Mouse (Mus musculus) heart, embryonic 13.5 days (tissue): ENCODE data around the gene Stxbp2. TPM values are rescaled to one million over a fixed set of nuclear protein-coding genes. Genes with fewer than 3 reads are reported as not detected.

Experiments
- ATAC-seq: fragments of 200-750 bp; cut with Nextera tagmentation; 2 replicates; pipeline ENCODE4 v1.8.0; 2017; ENCODE audit warnings: moderate TSS enrichment; ENCODE audit not compliant: insufficient number of reproducible peaks, low FRiP score, low TSS enrichment; ENCODE audit errors: extremely low read depth
- H3K27ac ChIP-seq: fragments of 300-500 bp; sonication (generic); replicated peaks from 2 replicates; pipeline ENCODE4 v1.5.1; 2015; ENCODE audit warnings: moderate library complexity, mild to moderate bottlenecking, inconsistent platforms
- H3K27me3 ChIP-seq: fragments of 300-500 bp; sonication (generic); replicated peaks from 2 replicates; pipeline ENCODE4 v1.6.1; 2015; ENCODE audit warnings: mild to moderate bottlenecking, inconsistent platforms
- H3K36me3 ChIP-seq: fragments of 300-500 bp; sonication (generic); 2 replicates; pipeline ENCODE4 v1.6.1; 2015; ENCODE audit warnings: mild to moderate bottlenecking, inconsistent platforms
- H3K4me1 ChIP-seq: fragments of 300-500 bp; sonication (generic); 2 replicates; pipeline ENCODE4 v1.6.1; 2015; ENCODE audit warnings: inconsistent platforms
- H3K4me2 ChIP-seq: fragments of 300-500 bp; sonication (generic); 2 replicates; pipeline ENCODE4 v1.6.1; 2015; ENCODE audit warnings: inconsistent platforms, mild to moderate bottlenecking, moderate library complexity
- H3K4me3 ChIP-seq: fragments of 300-500 bp; sonication (generic); 2 replicates; pipeline ENCODE4 v1.5.1; 2015; ENCODE audit warnings: moderate library complexity, mild to moderate bottlenecking, inconsistent platforms
- H3K9ac ChIP-seq: fragments of 300-500 bp; sonication (generic); 2 replicates; pipeline ENCODE4 v1.6.1; 2015; ENCODE audit warnings: inconsistent platforms, mild to moderate bottlenecking, moderate library complexity
- H3K9me3 ChIP-seq: fragments of 300-500 bp; sonication (generic); 2 replicates; pipeline ENCODE4 v1.6.1; 2016; ENCODE audit warnings: inconsistent platforms
- WGBS: fragments of 180-500 bp; shearing (Covaris S2); methylation state at CpG from one replicate; pipeline ENCODE4 v1.1.7; 2015; ENCODE audit warnings: mixed read lengths; 5-methylcytosine and 5-hydroxymethylcytosine counted together
- polyA plus RNA-seq: library from polyadenylated mRNA; unstranded; fragments of >200 nt; fragmentation: Nextera tagmentation; extraction: Ambion mirVana; gene quantifications from 2 replicates; pipeline ENCODE4 v1.2.1, GENCODE M21; 2015

Gene Stxbp2
- polyA plus RNA-seq, 1 experiment from 2014 or later = 51.8 TPM

DNA sequence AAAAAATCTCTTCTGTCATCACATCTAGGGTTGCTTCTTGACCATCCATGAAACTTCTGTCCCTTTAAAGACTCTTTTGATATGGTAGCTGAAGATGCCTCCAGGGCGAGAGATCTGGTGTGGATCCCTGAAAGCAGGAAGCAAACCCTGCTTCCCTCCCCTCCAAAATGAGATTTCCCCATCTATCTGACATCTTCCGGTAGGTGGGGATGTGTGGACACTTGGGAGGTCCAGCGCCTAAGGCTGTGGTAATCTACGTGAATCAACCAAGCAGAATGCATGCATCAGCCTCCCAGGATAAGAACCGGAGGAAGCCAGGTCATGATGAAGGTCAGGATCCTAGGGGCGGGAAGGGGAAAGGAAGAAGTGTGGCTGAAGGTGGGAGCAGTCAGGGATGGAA lies 34.8 kb downstream of the Stxbp2 start, which contains the start of gene Mcemp1:
Gene Mcemp1 (plus strand): TSS at position 248 of the 400 bp plus-strand sequence.
- Histone ChIP-seq H3K4me2 (no peak within 1 kb of the TSS), H3K9me3 (no peaks in the 10 kb centered on the region), H3K27me3 (0 out of 2 replicates have a peak, but pooled peaks cover 9% of the 10 kb centered on the region), H3K4me3 (no peak within 1 kb of the TSS), H3K4me1 (no peaks in the 10 kb centered on the region), H3K9ac (no peak within 1 kb of the TSS), H3K36me3 (no peaks in the 10 kb centered on the region), H3K27ac (no peak within 1 kb of the TSS)
- 61% methylated on average over 6 of the region's 6 CpGs for WGBS
- ATAC-seq = no peak

DNA sequence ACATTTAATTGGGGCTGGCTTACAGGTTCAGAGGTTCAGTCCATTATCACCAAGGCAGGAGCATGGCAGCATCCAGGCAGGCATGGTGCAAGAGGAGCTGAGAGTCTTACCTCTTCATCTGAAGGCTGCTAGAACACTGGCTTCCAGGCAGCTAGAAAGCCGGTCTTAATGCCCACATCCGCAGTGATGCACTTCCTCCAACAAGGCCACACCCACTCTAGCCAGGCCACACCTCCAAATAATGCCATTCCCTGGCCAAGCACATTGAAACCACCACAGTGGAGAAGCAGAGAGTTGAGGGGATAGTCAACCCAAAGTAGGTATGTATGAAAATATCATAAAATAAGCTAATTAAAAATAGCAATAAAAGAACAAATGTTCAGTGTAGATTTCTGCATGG lies 39.6 kb downstream of the Stxbp2 start:
- Histone ChIP-seq H3K27ac (no peak overlapping the region), H3K9me3 (no peaks in the 10 kb centered on the region), H3K4me3 (no peak overlapping the region), H3K9ac (no peak overlapping the region), H3K4me2 (no peak overlapping the region), H3K36me3 (no peaks in the 10 kb centered on the region), H3K4me1 (no peaks in the 10 kb centered on the region), H3K27me3 (0 out of 2 replicates have a peak, but pooled peaks cover 9% of the 10 kb centered on the region)
- ATAC-seq = no peak
- 70% methylated on average over 2 of the region's 2 CpGs for WGBS

DNA sequence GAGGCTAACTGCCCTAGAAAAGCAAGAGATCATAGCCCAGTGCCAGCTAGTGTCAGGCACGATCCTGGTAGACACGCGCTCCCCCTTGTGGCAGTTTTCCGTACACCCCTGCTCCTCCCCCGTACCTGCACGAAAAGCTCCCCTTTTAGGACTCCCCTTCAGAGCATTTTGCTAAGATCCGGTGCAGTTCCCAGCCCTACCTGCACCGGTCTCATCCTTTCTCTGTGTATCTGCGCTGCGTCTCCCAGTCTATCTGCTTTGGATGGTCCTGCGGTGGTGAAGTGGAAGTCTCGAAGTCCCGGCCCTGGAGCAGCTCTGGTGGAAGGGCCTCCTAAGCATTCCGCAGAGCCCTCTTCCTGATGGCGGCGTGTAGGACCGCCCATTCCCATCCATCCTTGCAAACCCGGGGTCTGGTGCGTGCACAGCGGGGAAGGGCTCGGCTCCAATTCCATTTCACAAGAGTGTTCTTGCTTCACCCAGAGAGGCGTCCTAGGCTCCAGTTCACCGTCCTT lies 41.3 kb downstream of the Stxbp2 start, which contains the start of gene Fcor:
Gene Fcor (minus strand): TSS at position 383 of the 512 bp plus-strand sequence.
- peak within 1 kb of the TSS; percentile 44 for H3K27ac ChIP-seq
- 0 out of 2 replicates have a peak, but pooled peaks cover 3% of the 10 kb centered on the region for H3K27me3 ChIP-seq
- WGBS = under 1% methylated on average over 23 of the region's 23 CpGs
- peak within 1 kb of the TSS; percentile 81 for H3K4me2 ChIP-seq
- peak within 1 kb of the TSS; percentile 84 for H3K9ac ChIP-seq
- H3K9me3 ChIP-seq = no peaks in the 10 kb centered on the region
- H3K4me3 ChIP-seq = peak within 1 kb of the TSS; percentile 65
- peaks cover 7% of the 10 kb centered on the region for H3K4me1 ChIP-seq
- H3K36me3 ChIP-seq = no peaks in the 10 kb centered on the region
- ATAC-seq = peak; percentile 51; the same call in 1 of the 2 replicates

DNA sequence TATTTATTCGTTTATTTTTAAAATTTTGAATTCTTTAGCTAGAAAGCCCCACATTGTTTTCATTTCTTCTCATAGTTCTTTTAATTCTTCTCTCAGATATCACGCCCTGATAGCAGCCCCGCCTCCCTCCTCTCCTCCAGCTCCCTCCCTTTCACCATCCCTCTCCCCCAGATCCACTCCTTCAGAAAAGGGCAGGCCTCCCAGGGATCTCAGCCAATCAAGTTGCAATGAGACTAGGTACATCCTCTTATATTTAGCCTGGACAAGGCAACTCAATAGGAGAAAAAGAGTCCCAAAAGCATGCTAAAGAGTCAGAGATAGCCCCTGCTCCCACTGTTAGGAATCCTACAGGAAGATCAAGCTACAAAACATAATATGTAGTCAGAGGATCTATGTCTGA lies 43.9 kb downstream of the Stxbp2 start:
- Histone ChIP-seq H3K36me3 (peaks cover 11% of the 10 kb centered on the region), H3K4me2 (no peak overlapping the region), H3K4me3 (no peak overlapping the region), H3K9me3 (no peaks in the 10 kb centered on the region), H3K4me1 (peaks cover 17% of the 10 kb centered on the region), H3K9ac (no peak overlapping the region), H3K27ac (no peak overlapping the region), H3K27me3 (no peaks in the 10 kb centered on the region)
- WGBS = 36% methylated on average over 3 of the region's 3 CpGs
- ATAC-seq = no peak

DNA sequence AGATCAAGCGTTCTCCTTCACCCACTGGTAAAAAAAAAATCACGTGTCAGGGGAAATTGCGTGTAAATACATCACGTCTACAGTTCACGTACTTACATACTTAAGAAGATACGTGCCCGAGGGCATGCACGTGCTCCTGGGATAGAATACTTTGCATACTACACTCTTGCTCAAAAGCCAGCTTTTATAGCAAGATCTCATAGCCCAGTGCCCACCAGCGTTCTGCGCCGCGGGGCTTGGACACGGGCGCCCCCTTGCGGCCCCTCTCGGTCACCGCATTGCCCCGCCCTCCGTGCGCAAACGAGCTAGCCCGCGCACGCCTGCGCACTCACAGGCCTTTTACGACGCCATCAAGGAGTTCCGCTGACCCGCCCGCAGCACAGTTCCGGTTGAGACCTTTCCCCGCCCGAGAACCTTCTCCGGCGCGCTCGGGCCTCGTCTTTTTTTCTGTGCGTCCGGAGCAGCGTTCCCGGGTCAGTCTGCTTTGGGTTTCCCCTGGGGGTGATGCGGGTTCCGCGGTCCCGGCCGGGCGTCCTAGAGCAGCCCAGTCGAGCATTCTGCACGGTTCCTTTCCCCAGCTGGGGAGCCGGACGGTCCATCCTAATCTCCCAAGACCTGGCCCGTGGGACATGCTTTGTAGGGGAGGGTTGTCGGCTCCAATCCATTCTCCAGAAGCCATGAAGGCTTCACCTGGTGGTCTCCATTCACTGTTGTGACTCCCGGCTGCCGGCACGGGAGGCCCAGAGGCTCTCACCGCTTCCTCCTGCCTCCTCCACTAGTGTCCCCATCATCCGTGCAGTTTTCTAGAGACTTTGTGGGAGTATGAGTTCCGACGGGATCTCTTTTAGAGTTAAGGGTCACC lies 45.6 kb downstream of the Stxbp2 start, which contains the start of gene Trappc5:
Gene Trappc5 (plus strand): TSS at position 169 of the 862 bp plus-strand sequence.
- peak; percentile 72 for ATAC-seq
- WGBS = 1% methylated on average over 61 of the region's 61 CpGs

DNA sequence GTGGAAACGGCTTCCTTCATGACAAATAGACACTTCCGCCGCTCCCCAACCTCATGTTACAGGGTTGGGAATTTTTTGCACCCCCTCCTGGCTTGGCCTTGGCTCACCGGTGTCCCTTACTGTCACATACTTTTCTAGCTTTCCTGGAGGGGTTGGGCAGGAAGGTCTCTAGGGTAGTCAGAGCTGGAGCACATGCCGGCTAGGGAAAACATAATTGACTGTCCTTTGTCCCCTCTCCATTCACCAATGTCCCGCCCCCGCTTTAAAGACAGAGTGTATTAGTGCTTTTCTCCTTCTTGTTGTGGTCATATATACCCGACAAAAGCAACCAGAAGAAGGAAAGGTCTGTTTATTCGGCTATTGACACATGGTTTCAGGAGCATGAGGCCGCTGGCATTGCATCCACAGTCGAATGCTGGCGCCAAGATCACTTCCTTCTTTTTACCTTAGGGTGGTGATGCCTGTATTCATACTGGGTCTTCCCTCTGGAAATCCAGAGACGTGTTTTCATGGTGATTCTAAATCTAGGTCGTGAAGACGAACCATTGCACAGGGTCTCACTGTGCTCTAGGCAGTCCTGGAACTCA lies 46.3 kb downstream of the Stxbp2 start:
- H3K4me1 ChIP-seq = peaks cover 17% of the 10 kb centered on the region
- ATAC-seq = no peak
- no peaks in the 10 kb centered on the region for H3K9me3 ChIP-seq
- H3K36me3 ChIP-seq = peaks cover 34% of the 10 kb centered on the region
- peak overlapping the region; percentile 97 for H3K4me3 ChIP-seq
- peak overlapping the region; percentile 91 for H3K4me2 ChIP-seq
- WGBS = 6% methylated on average over 15 of the region's 15 CpGs
- H3K27ac ChIP-seq = peak overlapping the region; percentile 95
- H3K27me3 ChIP-seq = no peaks in the 10 kb centered on the region
- peak overlapping the region; percentile 99 for H3K9ac ChIP-seq

More for the DNA sequence above, 45.6 kb downstream of the Stxbp2 start, which contains the start of gene Trappc5:
- H3K4me1 ChIP-seq = peaks cover 17% of the 10 kb centered on the region
- peak within 1 kb of the TSS; percentile 95 for H3K27ac ChIP-seq
- H3K9ac ChIP-seq = peak within 1 kb of the TSS; percentile 99
- peaks cover 28% of the 10 kb centered on the region for H3K36me3 ChIP-seq
- H3K9me3 ChIP-seq = no peaks in the 10 kb centered on the region
- no peaks in the 10 kb centered on the region for H3K27me3 ChIP-seq
- H3K4me2 ChIP-seq = peak within 1 kb of the TSS; percentile 91
- H3K4me3 ChIP-seq = peak within 1 kb of the TSS; percentile 97

DNA sequence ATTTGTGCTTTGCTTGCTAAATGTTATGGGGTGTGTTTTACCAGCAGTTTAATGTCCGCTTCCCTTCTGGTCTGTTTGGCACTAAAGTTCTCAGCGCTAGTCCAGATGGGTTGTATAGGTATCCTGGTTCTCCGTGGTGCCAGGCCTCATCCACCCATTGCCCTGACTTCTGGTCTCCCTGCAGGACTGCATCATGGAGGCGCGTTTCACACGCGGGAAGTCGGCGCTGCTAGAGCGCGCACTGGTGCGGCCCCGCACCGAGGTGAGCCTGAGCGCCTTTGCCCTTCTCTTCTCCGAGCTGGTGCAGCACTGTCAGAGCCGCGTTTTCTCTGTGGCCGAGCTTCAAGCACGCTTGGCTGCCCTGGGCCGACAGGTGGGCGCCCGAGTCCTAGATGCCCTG lies 48.1 kb downstream of the Stxbp2 start:
- Histone ChIP-seq H3K4me1 (peaks cover 17% of the 10 kb centered on the region), H3K27me3 (no peaks in the 10 kb centered on the region), H3K4me3 (no peak overlapping the region), H3K27ac (no peak overlapping the region), H3K36me3 (peaks cover 43% of the 10 kb centered on the region), H3K9me3 (no peaks in the 10 kb centered on the region), H3K4me2 (no peak overlapping the region), H3K9ac (no peak overlapping the region)
- 95% methylated on average over 23 of the region's 23 CpGs for WGBS
- no peak for ATAC-seq

DNA sequence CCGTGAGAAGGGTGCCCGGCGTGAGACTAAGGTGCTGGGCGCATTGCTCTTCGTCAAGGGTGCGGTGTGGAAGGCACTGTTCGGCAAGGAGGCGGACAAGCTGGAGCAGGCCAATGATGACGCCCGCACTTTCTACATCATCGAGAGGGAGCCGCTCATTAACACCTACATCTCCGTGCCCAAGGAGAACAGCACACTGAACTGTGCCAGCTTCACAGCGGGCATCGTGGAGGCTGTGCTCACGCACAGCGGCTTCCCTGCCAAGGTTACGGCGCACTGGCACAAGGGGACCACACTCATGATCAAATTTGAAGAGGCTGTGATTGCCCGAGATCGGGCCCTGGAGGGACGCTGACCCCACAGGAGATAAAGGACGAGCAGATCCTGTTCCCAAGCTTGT lies 48.5 kb downstream of the Stxbp2 start:
- H3K4me3 ChIP-seq = no peak overlapping the region
- ATAC-seq = no peak
- no peaks in the 10 kb centered on the region for H3K27me3 ChIP-seq
- no peak overlapping the region for H3K27ac ChIP-seq
- peaks cover 43% of the 10 kb centered on the region for H3K36me3 ChIP-seq
- H3K4me2 ChIP-seq = no peak overlapping the region
- 93% methylated on average over 23 of the region's 23 CpGs for WGBS
- no peak overlapping the region for H3K9ac ChIP-seq
- no peaks in the 10 kb centered on the region for H3K9me3 ChIP-seq
- H3K4me1 ChIP-seq = peaks cover 17% of the 10 kb centered on the region

DNA sequence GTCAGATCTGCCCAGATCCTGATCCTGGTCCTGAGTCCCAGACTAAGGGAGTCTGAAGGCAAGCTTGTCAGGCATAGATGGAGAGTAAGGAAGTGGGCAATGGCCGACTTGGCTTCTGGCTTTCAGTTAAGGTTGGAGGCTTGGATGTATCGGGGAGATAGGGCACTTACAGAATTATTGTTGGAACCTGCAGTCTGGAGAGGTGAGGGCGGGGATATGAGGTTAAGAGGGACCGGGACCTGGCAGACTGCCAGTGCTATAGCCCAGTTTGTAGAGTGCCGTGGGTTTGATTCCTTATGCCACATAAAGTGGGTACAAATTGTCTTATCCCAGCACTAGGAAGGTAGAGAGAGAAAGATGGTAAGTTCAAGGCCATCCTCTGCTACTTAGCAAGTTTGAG lies 48.9 kb downstream of the Stxbp2 start:
- no peak overlapping the region for H3K4me2 ChIP-seq
- peaks cover 43% of the 10 kb centered on the region for H3K36me3 ChIP-seq
- H3K9ac ChIP-seq = no peak overlapping the region
- no peaks in the 10 kb centered on the region for H3K9me3 ChIP-seq
- ATAC-seq = no peak
- no peak overlapping the region for H3K27ac ChIP-seq
- H3K4me1 ChIP-seq = peaks cover 17% of the 10 kb centered on the region
- WGBS = 79% methylated on average over 5 of the region's 5 CpGs
- H3K27me3 ChIP-seq = no peaks in the 10 kb centered on the region
- no peak overlapping the region for H3K4me3 ChIP-seq

DNA sequence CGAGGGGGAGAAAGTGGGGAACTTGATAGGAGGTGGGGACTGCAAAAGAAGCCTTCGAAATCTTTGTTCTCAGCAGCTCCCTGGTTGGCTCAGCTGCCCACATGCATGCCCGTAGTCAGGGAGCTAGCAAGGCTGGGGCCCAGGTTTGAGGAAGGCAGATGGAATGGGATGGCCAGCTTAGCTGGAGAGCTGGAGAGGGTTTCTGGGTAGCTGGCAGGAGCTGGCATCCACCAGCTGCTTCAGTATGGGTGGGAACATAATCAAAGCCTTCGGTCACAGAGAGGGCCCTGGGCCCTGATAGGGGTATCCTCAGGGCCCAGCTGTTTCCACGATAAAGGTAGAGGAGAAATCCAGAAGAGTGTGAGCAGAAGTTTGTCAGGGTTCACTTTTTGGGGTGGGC lies 51.7 kb downstream of the Stxbp2 start:
- 83% methylated on average over 5 of the region's 5 CpGs for WGBS

DNA sequence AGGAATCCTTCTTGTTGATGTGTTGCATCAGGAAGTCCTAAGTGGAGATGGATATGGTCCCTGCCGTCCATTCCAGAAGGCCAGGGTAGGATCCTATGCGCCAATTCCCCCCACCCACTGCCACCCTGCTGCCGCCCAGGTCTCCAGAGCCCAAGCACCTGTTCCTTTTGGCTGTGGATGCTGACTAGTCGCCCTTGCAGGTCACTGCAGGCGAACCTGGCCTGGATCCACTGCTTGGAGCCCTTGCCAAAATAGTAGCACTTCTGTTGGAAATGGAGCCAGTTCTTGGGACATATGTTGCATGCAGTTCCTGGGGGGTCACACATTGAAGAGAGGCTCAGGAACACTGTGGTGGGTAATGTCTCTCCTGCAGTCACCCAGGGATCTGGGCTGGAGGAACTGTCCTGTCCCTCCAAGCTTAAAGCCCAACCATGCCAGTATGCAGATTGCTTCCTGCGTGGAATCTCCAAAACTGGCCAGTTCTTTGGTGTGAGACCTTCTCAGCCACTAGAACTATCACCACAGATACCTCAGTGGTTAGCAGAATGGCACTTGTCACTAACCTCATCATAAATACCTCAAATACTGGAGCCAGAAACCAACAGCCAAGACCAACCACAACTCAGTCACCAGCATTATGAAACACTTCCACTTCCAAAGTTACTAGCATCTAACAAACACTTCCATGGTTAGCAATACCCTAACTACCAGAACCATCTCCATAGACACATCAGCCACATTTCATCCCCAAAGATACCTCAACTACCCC lies 52.8 kb downstream of the Stxbp2 start:
- H3K4me1 ChIP-seq = no peaks in the 10 kb centered on the region
- no peaks in the 10 kb centered on the region for H3K27me3 ChIP-seq
- H3K9ac ChIP-seq = no peak overlapping the region
- peaks cover 43% of the 10 kb centered on the region for H3K36me3 ChIP-seq
- H3K27ac ChIP-seq = no peak overlapping the region
- ATAC-seq = no peak
- H3K4me2 ChIP-seq = no peak overlapping the region
- H3K4me3 ChIP-seq = no peak overlapping the region
- 63% methylated on average over 6 of the region's 6 CpGs for WGBS
- H3K9me3 ChIP-seq = no peaks in the 10 kb centered on the region

More for the DNA sequence above, 51.7 kb downstream of the Stxbp2 start:
- Histone ChIP-seq H3K27ac (no peak overlapping the region), H3K27me3 (no peaks in the 10 kb centered on the region), H3K9me3 (no peaks in the 10 kb centered on the region), H3K4me3 (no peak overlapping the region), H3K36me3 (peaks cover 43% of the 10 kb centered on the region), H3K4me2 (no peak overlapping the region), H3K4me1 (peaks cover 7% of the 10 kb centered on the region), H3K9ac (no peak overlapping the region)
- no peak for ATAC-seq
